Mouse (Mus musculus): ENCODE measurements around the gene Car15.

GRCm38 (mm10) chr16:17797812-17798311 lies 40.3 kb downstream of the Car15 start:
- TF ChIP-seq CTCF (IDR thresholded peaks at IDR 0.05; ENCODE audit: low read depth, low read length): no peak
- TF ChIP-seq POLR2A (IDR thresholded peaks at IDR 0.05; ENCODE audit: borderline replicate concordance, low read depth, low read length): no peak

Data from bone marrow macrophage, adult 2 months (primary cell).